Mouse (Mus musculus) gastrocnemius, postnatal 25 days (tissue): ENCODE results near the gene Alpk1. TPM values are rescaled to one million over a fixed set of nuclear protein-coding genes. Genes with fewer than 3 reads are reported as not detected.

Source experiments
- DNase-seq: peaks from one replicate; pipeline ENCODE4 v3.0.0; 2022
- long read RNA-seq, 2 experiments: library from polyadenylated mRNA; stranded (forward); transcript quantifications; one replicate each; pipeline ENCODE4 v2.0.0; 2021
- total RNA-seq, 2 experiments: library from RNA; stranded (reverse); gene quantifications; 1 replicate in 1 of 2; 2 replicates in 1 of 2; pipeline ENCODE4 v1.2.3; 2021

Alpk1 gene
- total RNA-seq = 1 to 10 TPM; 1.0 to 1.4 TPM
- long read RNA-seq, experiment 1 = 0 reads
- long read RNA-seq, experiment 2 = 0 reads

DNA sequence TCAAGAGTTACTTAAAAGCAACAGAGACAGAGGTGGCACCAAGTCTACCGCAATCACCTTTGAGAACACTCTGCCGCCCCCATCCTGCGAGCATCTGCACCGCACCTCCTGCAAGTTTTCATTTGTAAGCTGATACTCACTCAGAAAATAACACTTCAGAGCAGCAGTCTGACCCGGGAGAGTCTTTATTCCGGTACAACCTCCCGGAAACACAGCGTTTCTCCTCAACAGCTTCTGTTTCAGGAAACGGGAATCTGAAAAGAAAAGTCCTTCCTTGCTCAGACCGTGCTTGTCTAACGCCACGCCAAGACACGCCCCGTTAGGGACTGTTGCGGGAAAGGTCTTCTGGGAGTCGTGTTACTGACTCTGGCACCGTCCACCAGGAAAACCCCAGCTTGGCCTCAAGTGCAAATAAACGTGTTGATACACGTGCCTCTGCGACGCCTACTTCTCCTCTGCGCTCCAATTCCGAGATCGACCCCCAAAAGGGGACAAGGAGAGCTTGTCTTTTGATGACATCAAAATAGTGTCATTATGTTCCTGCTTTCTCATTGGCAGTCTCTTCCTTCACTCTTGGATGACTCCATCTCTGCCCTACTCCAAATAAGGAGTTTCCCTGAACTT lies at the start of gene Alpk1:
TSS of gene Alpk1 (minus strand) at position 507 of the 624 bp plus-strand sequence.
- DNase-seq = peak; percentile 53

DNA sequence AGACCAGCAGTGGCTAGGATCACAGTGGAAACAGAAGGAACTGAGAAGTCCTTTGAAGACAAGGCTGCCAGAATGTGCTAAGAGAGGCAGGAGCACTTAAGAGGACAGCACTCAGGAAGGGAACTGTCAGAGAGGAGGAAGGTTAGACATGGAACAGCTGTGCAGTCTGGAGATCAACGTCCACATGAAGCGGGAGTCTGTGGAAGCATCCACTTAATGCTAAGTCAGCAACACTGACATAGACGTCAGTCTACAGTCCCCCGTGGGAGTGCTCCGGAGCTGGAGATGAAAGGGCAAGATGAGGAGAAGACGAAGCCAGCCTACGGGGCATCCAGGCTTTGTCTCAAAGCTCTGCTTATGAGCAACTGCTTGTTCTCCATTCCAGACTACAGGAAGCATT lies 46.8 kb upstream of the Alpk1 start:
- no peak for DNase-seq

- DNase-seq = no peak
Observed at GRCm38 (mm10) chr3:127826503-127826902, 46.2 kb upstream of the Alpk1 start.

GRCm38 (mm10) chr3:127823886-127824863 lies 43.8 kb upstream of the Alpk1 start:
- DNase-seq = no peak

DNA sequence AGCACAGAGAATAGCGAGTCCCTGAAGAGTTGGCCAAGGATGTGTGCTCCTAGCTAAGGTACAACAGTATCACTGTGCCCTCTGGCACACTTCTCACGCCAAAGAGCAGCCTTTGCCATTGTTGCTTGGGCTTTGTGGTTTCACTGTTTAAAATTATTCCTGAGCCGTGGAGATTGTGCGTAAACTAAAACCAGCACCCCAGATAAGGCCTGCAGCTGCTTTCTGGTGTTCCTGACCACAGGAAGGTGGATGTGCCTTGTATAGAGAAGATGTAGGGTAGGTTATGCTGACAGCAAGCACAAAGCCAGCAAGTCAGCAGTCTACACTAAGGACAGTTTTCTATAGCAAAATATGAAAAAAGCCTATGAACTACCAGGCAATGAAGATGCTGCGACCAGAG lies 40.9 kb upstream of the Alpk1 start:
- DNase-seq = no peak

- DNase-seq = no peak
Observed at GRCm38 (mm10) chr3:127820400-127820799, 40.1 kb upstream of the Alpk1 start.

GRCm38 (mm10) chr3:127818694-127819663 lies 38.7 kb upstream of the Alpk1 start:
- DNase-seq = no peak

DNA sequence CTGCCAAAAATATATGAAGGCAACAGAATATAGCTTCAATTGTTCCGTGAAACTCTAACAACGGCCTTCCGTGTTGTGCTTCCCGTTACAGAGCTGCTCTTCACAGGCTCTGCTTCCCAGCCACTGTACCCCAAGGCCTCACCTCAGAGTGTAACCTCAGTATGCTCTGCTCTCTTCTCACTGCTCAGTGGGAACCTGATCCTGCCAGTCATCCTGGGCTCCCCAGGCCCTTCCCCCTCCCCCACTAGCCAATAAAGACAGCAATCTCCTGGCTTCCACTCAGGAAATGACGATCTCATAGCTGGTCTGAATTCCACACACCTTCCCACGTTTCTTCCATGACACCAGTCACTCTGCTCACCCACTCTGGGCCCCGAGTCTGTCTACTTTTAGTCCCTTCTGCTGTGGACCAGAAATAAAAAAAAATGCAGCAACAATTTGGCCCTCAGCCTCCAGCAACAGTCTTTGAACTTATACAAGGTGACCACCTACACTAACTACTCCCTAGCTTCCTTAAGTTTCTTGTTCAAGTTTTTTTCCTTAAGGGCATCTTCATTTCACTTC lies 36.9 kb upstream of the Alpk1 start:
- DNase-seq = no peak

DNA sequence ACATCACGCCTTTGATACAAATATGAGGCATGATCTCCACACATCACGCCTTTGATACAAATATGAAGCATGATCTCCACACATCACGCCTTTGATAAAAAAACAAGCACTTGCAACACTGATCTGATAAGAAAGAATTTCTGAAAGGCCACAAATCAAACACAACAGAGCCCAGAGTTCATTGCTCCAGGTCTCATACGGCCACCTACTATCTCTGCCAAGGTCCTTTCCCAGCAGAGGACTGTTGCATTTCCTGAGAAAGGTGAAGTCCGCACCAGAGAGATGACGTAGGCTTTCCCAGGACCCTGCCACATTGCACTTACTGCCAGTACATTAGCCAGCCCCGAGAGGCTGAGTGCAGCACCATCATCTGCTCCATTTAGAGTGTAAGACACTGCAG lies 28.8 kb upstream of the Alpk1 start:
- no peak for DNase-seq

DNA sequence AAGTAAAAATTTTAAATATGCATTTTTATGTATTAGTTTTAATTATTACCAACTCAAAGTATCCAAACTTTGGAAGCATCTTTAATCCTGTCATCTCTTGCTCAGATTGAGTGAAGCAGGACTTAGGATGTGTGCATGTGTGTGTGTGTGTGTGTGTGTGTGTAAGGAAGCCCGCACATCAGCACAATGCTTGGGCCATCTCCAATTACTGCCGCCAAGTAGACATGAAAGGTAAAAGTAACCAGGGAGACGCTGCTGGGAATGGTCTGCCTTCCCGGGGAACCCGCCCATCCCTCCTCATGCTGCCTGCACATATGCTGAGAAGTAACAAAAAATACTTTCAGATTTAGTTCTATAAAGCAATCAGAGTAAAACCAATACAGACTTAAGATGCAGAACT lies 27.5 kb upstream of the Alpk1 start:
- DNase-seq = no peak

GRCm38 (mm10) chr3:127805991-127806390 lies 25.7 kb upstream of the Alpk1 start:
- no peak for DNase-seq

DNA sequence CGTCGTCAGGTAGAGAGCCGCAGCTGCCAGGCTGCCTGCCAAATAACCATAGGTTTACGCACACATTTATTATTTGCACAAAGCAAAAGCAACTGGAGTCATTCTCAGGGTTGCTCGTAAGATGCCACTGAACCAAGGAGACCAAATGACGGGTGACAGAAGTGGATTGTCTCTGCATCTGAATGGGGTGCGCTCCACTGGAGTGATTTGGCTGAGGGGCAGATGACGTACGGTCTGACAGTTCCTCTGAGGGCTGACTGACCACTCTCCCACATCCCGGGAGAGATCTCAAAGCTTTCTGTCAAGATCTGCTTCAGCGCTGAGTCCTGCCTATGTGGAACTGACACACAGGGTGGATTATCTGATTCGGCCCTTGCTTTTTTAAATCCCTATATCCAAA lies 24.7 kb upstream of the Alpk1 start:
- DNase-seq = no peak

DNA sequence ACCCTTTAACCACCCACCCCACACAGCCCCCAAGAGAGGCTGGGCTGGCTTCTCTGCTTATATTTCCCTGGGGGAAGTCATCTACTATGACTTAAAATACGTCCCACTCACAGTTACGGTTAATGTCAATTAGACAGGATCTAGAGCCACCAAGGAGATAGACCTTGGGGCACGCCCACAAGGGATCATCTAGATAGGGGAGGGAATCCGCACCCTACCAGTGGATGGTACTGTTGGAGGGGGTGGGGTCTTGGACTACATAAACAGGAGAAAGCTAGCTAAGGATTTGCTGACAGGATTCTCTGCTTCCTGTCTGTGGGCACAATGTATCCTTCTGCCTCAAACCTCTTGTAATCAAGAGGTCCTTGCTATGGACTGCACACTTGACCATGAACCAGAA lies 24.1 kb upstream of the Alpk1 start:
- no peak for DNase-seq

DNA sequence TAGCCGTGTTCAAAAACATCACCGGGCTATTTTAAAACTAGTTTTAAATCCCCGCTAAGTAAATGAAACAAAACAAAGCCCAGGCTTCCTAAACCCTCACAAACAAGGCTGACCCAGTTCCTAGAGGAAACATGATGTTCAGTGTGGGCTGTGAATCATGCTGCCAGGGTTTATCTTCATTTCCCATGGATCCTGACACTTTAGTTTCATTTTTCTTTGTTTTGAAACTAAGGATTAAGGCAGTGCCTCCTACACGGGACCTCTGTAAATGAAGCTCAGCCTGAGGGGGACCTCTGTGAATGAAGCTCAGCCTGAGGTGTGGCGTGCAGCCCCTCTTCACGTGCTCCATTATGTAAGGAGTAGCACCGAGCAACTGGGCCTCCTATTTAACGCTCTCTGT lies 22.5 kb upstream of the Alpk1 start:
- no peak for DNase-seq

GRCm38 (mm10) chr3:127801162-127801561 lies 20.8 kb upstream of the Alpk1 start:
- no peak for DNase-seq

DNA sequence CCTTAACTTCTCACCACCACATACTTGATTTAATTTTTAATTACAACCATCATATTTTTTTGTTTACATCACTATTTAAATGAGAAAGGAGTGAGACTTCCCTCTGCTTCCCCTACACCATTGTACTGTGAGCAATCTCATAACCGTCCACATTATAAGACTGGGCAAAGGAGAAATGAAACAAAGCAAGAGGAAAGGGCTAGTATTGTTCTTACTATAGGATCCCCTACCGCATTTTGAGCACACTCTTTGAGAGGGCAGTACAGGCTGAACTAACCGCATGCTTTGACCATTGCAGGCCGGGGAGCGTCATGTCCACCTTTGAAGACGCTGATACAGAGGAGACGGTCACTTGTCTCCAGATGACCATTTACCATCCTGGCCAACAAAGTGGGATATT lies 15.9 kb upstream of the Alpk1 start:
- no peak for DNase-seq

- no peak for DNase-seq
Observed at GRCm38 (mm10) chr3:127795762-127796161, 15.4 kb upstream of the Alpk1 start.

DNA sequence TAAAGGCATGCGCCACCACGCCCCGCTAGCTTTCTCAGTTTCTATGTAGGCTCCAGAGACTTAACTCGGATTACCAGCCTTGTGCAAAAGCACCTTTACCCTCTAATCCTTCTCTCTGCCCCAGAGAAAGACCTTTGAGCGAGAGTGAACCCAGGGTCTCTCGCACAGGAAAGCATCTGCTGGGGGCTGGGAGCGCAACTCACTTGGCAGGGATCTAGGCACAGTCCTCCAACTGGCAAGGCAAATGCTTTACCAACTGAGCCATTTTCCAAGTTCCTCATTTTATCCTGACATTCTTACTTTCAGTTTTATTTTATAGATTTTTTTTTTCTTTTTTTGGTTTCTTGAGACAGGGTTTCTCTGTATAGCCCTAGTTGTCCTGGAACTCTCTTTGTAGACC lies 12.7 kb upstream of the Alpk1 start:
- DNase-seq = no peak

GRCm38 (mm10) chr3:127791595-127792561 lies 11.6 kb upstream of the Alpk1 start:
- DNase-seq = no peak

DNA sequence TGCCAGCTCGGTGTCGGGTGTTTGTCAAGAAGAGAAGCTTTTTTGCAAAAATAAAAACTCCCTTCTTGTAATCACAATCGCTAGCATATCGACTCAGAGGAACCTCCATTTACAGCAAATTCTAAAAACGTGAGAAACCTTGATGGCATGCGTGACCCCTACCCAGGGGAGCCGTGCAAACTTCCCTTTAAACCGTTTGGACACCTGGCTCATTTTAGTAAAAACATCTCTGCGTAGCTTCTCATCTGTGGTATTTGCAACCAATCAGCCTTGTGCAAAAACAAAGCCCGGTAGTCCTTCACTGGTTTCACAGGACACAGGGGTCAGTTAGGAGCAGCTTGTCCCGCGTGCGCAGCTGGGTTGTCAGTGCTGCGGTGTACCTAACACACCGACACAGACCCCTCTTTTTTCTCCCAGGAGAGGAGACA lies 10.7 kb upstream of the Alpk1 start:
- DNase-seq = no peak
